Mouse (Mus musculus) intestine, postnatal 0 days (tissue): ENCODE results near the gene Gm49027. TPM values are rescaled to one million over a fixed set of nuclear protein-coding genes. Genes with fewer than 3 reads are reported as not detected.
"Not testable (repeated sequence)": the region's sequence is repeated elsewhere in the genome, so short reads cannot be mapped to it uniquely, and the experiment has no call there.

Experiments
- ATAC-seq: fragments of 200-750 bp; cut with Nextera tagmentation; 2 replicates; pipeline ENCODE4 v1.8.0; 2017; ENCODE audit warnings: mild to moderate bottlenecking, moderate TSS enrichment, moderate library complexity
- H3K27ac ChIP-seq: fragments of 300-500 bp; sonication (generic); 2 replicates; pipeline ENCODE4 v1.5.1; 2014; ENCODE audit warnings: mild to moderate bottlenecking, low read depth, low read length, moderate library complexity
- H3K27me3 ChIP-seq: fragments of 300-500 bp; sonication (generic); replicated peaks from 2 replicates; pipeline ENCODE4 v1.6.1; 2014; ENCODE audit warnings: low read length, mixed read lengths; ENCODE audit not compliant: control insufficient read depth, insufficient read depth
- H3K36me3 ChIP-seq: fragments of 300-500 bp; sonication (generic); 2 replicates; pipeline ENCODE4 v1.6.1; 2014; ENCODE audit warnings: mild to moderate bottlenecking, moderate library complexity; ENCODE audit not compliant: control insufficient read depth, insufficient read depth
- H3K4me1 ChIP-seq: fragments of 300-500 bp; sonication (generic); replicated peaks from 2 replicates; pipeline ENCODE4 v1.6.1; 2014; ENCODE audit warnings: antibody characterized with exemption, low read length, mixed read lengths; ENCODE audit not compliant: control insufficient read depth, insufficient read depth
- H3K4me2 ChIP-seq: fragments of 300-500 bp; sonication (generic); replicated peaks from 2 replicates; pipeline ENCODE4 v1.6.1; 2014; ENCODE audit warnings: low read depth, mild to moderate bottlenecking, moderate library complexity
- H3K4me3 ChIP-seq: fragments of 300-500 bp; sonication (generic); 2 replicates; pipeline ENCODE4 v1.5.1; 2014; ENCODE audit warnings: low read depth, low read length
- H3K9ac ChIP-seq: fragments of 300-500 bp; sonication (generic); 2 replicates; pipeline ENCODE4 v1.6.1; 2014; ENCODE audit warnings: mild to moderate bottlenecking, low read depth, low read length
- H3K9me3 ChIP-seq: fragments of 300-500 bp; sonication (generic); 2 replicates; pipeline ENCODE4 v1.6.1; 2016; ENCODE audit warnings: mixed run types; ENCODE audit not compliant: control insufficient read depth
- CTCF ChIP-seq: sonication (generic); IDR thresholded peaks from 2 replicates; pipeline ENCODE4 v1.5.1; 2016; ENCODE audit warnings: low read depth, mild to moderate bottlenecking, control low read depth, antibody characterized with exemption, moderate library complexity
- WGBS: fragments of 180-500 bp; shearing (Covaris S2); extraction: QIAGEN DNeasy Blood & Tissue Kit; methylation state at CpG from one replicate; pipeline ENCODE4 v1.1.7; 2014; 5-methylcytosine and 5-hydroxymethylcytosine counted together
- polyA plus RNA-seq: library from polyadenylated mRNA; unstranded; fragments of >200 nt; fragmentation: Nextera tagmentation; extraction: Ambion mirVana; gene quantifications from 2 replicates; pipeline ENCODE4 v1.2.1, GENCODE M21; 2015

Gm49027 gene
- polyA plus RNA-seq, 1 experiment from 2014 or later, result 9.6 TPM

DNA sequence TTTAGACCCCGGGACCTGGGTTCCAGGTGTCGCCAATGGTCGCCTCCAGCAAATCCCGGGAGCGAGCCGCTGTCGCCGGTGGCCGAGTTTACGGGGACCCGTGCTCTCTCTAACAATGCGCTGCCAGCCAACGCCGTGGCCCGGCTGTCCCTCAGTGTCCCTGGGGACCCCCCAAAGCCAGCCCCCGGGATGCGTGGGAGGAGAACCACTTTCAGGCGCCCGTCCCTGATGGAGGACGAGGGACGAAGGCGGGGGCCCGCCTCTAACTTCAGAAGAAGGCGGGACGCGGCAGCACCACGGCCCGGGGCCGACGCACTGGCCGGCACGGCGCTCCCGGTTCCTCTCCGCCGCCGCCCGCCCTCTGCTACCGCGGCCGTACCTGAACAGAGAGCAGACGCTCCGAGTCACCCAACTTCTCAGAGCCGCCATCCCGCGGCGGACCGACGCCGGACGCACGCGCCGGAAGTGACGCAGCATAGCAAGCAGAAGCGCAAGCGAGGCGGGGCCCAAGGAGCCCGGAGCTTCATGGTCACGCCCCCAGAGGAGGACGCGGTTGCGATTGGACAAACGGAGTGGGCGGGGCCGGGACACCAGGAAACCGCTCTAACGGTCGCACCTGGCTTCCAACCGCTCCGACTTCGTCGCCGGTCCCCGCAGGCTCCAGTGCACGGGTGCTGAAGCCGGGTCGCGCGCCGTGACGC is 1.4 kb downstream of the Gm49027 start, which contains the start of gene Diablo:
TSS of gene Diablo (minus strand) at position 485 of the 701 bp plus-strand sequence.
- no peak for TF ChIP-seq CTCF
- H3K36me3 ChIP-seq, result peaks cover 9% of the 10 kb centered on the region; the same call in 1 of the 2 replicates
- peak within 1 kb of the TSS; percentile 80 for H3K4me3 ChIP-seq
- ATAC-seq, result peak; percentile 97
- H3K4me1 ChIP-seq, result no peaks in the 10 kb centered on the region
- peak within 1 kb of the TSS; percentile 66 for H3K9ac ChIP-seq
- under 1% methylated on average over 82 of the region's 82 CpGs for WGBS
- H3K27ac ChIP-seq, result no peak within 1 kb of the TSS
- peak within 1 kb of the TSS; percentile 96 for H3K4me2 ChIP-seq
- H3K27me3 ChIP-seq, result no peaks in the 10 kb centered on the region
- no peaks in the 10 kb centered on the region for H3K9me3 ChIP-seq

DNA sequence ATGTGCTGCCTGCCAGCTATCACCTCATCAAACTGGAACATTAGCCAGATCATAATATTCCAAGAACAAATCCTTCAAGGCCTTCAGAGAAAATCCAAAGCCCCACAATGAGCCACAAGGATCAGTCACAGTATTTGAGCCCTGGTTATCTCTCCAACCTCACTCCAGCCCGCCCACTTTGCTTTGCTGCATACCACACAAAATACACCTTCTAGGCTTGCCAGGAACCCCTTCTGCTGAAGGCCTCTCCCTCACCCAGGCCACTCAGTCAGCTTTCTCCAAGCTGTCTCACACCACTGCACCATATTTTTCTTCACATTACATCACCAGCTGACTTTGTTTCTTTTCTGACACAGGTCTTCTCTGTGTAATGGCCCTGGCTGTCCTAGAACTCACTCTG is 3.1 kb downstream of the Gm49027 start:
- TF ChIP-seq CTCF, result no peak
- H3K4me1 ChIP-seq, result no peaks in the 10 kb centered on the region
- H3K4me2 ChIP-seq, result no peak overlapping the region
- no peaks in the 10 kb centered on the region for H3K27me3 ChIP-seq
- H3K9me3 ChIP-seq, result no peaks in the 10 kb centered on the region
- no peak overlapping the region for H3K27ac ChIP-seq
- H3K9ac ChIP-seq, result no peak overlapping the region
- H3K36me3 ChIP-seq, result peaks cover 11% of the 10 kb centered on the region; the same call in 1 of the 2 replicates
- ATAC-seq, result no peak
- WGBS, result 92% methylated on average over 1 of the region's 1 CpGs
- no peak overlapping the region for H3K4me3 ChIP-seq

DNA sequence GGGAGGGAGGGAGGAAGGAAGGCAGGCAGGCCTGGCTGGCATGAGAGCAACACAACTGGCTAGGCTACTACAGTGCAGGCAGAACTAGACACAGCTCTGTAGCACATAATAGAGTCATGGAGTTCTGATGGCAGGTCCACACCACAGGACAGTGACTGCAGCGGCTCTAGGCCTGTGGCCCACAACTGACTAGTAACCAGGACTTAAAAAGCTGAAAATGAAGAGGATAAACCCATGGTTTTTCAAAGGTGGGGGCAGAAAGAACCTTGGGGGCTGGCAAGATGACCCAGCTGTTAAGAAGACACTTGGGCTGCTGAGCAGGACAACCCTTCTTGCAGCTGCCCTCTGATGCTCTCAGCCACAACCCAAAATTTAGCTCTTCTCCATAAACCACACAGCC is 3.7 kb downstream of the Gm49027 start:
- Histone ChIP-seq H3K27me3 (no peaks in the 10 kb centered on the region), H3K4me3 (no peak overlapping the region), H3K9ac (no peak overlapping the region), H3K27ac (no peak overlapping the region), H3K4me1 (no peaks in the 10 kb centered on the region), H3K9me3 (no peaks in the 10 kb centered on the region), H3K4me2 (no peak overlapping the region), H3K36me3 (peaks cover 16% of the 10 kb centered on the region)
- 75% methylated on average over 1 of the region's 1 CpGs for WGBS
- no peak for TF ChIP-seq CTCF
- no peak for ATAC-seq

DNA sequence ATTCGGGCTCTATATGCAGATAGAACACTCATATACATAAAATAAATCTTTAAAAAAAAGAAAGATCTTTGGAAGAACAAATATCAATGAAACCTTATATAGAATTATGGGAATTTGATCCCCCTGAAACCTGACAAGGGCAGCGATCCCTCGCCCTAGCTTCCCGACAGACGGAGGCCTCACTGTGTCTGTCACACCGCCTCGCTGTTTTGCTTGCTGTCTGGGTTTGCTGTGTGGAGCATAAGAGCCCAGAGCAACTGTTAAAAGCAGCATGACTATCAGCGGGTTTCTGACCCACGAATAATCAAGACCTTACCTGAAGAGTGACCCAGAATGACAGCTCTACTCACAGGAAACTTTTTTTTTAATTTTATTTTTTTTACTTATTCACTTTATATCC is 4.6 kb downstream of the Gm49027 start:
- WGBS, result 91% methylated on average over 9 of the region's 9 CpGs
- no peak overlapping the region for H3K4me2 ChIP-seq
- no peak overlapping the region for H3K9ac ChIP-seq
- no peaks in the 10 kb centered on the region for H3K4me1 ChIP-seq
- H3K36me3 ChIP-seq, result peaks cover 22% of the 10 kb centered on the region
- H3K4me3 ChIP-seq, result no peak overlapping the region
- H3K9me3 ChIP-seq, result no peaks in the 10 kb centered on the region
- H3K27ac ChIP-seq, result no peak overlapping the region
- no peaks in the 10 kb centered on the region for H3K27me3 ChIP-seq
- no peak for ATAC-seq
- no peak for TF ChIP-seq CTCF

DNA sequence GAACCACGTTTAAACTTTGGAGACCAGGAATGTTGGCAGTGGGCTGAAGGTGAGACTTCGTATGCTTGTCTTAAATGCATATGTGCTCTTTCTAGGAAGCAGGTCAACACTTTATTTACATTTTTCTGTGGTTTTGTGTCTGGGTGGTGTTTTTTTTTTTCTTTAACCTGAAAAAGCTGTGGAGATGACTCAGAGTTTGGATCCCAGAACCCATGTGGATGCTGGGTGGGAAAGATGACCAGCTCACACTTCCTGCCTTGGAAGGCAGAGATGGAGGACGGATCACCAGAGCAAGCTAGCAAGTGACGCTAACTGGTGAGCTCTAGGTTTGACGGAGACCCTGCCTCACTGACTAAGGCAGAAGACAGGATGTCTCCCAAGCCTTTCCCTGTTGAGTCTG is 10.4 kb downstream of the Gm49027 start:
- H3K36me3 ChIP-seq, result peaks cover 22% of the 10 kb centered on the region
- WGBS, result 91% methylated on average over 5 of the region's 5 CpGs
- H3K27me3 ChIP-seq, result no peaks in the 10 kb centered on the region
- H3K9me3 ChIP-seq, result no peaks in the 10 kb centered on the region
- no peak overlapping the region for H3K27ac ChIP-seq
- no peak overlapping the region for H3K4me2 ChIP-seq
- H3K9ac ChIP-seq, result no peak overlapping the region
- no peaks in the 10 kb centered on the region for H3K4me1 ChIP-seq
- no peak for TF ChIP-seq CTCF
- H3K4me3 ChIP-seq, result no peak overlapping the region
- no peak for ATAC-seq

DNA sequence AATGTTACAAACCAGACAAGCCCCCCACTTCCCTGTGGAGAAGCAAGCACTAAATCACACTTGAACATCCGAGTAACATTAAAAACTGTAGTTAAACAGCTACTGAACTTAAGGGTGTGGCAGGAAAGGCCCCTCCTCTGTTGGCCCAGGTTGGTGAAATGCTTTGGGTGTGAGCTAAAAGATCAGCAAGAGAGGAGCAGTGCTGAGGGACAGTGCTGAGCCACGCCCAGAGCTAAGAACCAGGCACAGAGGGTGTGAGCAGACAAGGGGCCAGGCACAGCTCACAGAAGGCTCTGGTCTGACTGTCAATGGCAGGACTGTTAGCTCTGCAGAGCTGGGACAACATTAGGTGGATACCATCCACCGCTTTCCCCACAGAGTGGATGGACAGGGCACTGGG is 13.2 kb downstream of the Gm49027 start:
- Histone ChIP-seq H3K4me1 (0 out of 2 replicates have a peak, but pooled peaks cover 4% of the 10 kb centered on the region), H3K9me3 (no peaks in the 10 kb centered on the region), H3K27me3 (peaks cover 17% of the 10 kb centered on the region; the same call in 1 of the 2 replicates), H3K9ac (no peak overlapping the region), H3K4me2 (no peak overlapping the region), H3K4me3 (no peak overlapping the region), H3K36me3 (peaks cover 10% of the 10 kb centered on the region; the same call in 1 of the 2 replicates), H3K27ac (no peak overlapping the region)
- ATAC-seq, result no peak
- WGBS, result 48% methylated on average over 3 of the region's 3 CpGs
- no peak for TF ChIP-seq CTCF

DNA sequence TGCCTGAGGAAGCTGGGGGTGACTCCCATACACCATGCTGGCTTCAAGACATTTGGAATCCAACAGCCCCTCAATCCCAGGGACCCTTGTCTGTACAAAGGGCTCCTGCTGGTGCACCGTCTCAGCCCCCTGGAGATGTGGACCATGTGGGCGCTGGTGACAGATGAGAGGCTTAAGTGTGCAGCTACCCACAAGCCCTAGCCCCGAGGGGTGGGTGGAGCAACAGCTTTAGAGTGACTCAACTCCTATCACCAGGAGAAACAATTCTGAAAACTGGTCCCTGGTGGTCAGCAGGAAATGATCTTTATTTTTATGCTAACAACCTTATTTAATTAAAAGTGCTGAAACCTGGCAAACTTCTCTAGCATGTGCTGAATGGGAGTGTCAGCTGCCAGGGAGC is 13.9 kb downstream of the Gm49027 start:
- H3K9ac ChIP-seq, ATAC-seq, H3K4me1 ChIP-seq, H3K4me3 ChIP-seq, H3K4me2 ChIP-seq, H3K27ac ChIP-seq, H3K9me3 ChIP-seq, H3K36me3 ChIP-seq: not testable (repeated sequence)
- 87% methylated on average over 3 of the region's 3 CpGs for WGBS
- peaks cover 17% of the 10 kb centered on the region; the same call in 1 of the 2 replicates for H3K27me3 ChIP-seq
